Mouse (Mus musculus): ENCODE results near the gene Plxnd1.

Gene Plxnd1

DNA sequence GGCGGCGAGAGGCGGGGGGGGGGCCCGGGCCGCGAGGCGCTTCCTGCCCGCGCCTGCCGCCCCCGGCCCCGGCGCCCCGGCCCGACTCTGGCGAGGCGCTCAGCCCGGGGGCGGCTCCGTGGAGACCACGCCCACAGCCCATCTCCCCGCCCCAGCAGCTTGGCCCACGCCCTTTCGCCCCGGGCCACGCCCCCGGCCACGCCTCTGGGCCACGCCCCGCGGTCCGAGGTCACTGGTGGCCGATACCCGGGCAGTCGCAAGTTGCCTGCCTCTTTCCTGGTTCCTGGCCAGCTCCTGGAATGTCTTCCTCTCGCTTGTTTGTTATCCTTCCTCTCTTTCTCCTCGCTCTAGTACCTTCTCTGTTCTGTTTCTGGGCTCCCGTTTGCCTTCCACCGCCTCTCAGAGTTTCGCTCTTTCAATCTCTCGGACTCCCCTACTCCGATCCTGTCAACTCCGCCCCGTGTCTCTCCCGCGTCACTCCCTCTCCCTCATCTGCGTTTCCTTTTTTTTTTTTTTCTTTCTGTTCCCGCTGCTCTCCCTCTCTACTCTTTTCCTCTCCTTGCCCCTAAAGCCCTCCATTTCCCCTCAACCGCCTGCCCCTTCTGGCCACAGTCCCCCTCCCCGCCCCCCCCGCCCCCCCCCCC lies at the start of gene Plxnd1:
TSS of gene Plxnd1 (minus strand) at position 129 of the 644 bp plus-strand sequence.
- DNase-seq (ENCODE audit: low spot score): peak; percentile 92

DNA sequence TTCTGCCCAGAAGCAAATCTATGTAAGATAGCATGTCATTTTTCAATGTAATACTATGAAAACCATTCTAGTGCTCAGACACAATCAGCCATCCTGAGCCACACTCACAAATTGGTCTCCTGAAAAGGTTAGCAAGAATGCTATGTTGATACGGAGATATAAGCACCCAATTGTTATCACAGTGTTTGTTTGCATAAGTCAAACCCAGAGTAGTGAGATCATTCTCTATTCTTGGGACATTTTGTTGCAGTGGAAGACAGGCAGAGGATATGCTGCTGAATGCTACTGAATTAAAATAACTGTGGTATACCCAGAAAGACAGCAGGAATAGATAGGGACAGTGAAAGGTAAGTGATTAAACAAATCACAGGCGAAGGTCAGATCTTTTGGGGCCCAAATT lies 49.2 kb upstream of the Plxnd1 start:
- DNase-seq (ENCODE audit: low spot score): no peak

DNA sequence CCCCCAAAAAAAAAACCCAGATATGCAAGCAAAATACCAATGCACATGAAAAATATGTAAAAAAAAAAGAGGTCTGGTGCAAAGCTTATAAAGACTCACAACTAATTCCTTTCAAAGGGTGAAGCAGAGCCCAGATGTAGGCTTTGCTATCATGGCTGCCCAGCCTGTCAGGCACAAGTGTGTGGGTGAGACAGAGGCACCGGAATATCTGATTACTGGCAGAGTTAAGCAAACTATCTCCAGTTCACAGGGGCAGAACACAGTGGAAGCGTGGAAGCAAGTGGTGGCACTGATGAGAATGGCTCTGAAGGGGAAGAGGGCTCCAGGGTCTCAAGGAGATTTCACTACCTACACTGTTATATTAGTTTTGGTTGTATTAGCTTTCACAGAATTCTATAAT lies 43.4 kb upstream of the Plxnd1 start:
- DNase-seq (ENCODE audit: low spot score): no peak

DNA sequence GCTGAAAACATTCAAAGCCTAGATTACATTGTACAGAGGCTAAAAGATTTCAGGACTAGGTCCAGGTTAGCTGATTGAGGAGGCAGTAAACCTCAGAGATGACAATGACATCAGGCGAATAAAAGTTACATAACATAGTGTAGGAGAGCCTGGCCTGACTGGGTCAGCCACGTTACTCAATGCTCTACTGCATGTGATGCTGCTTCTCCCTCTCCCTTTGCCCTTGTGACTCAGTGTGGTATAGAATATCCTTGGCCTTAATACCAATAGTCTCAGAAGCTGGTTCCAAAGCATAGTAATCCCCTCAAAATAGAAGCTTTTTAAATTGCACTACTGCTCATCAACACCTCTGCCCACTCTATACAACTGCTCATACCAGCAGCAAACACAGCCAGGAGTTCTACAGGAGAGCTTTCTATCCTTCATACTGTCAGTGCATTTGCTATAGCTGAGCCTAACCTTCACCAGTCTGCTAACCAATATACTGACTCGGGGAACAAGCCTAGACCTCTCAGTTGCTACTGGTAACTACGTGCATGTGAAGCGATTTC lies 42.6 kb upstream of the Plxnd1 start:
- no peak for DNase-seq (ENCODE audit: low spot score)

DNA sequence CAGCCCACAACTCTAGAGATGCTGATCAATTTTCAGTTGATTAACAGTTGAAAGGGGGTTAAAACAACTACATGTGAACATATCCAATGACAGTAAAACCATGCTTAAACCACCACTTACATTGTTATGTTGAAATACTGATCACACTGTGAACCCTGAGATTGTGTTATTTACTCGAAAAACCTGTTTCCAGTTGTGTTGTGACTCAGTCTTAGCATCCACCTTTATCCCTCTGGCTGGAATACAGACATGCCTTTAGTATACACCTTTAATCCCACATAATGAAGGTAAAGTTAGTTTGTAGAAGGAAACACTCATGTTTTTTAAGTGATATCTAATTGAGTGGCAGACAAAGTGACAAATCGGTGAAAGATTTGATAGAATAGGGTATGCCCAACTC lies 41.8 kb upstream of the Plxnd1 start:
- no peak for DNase-seq (ENCODE audit: low spot score)

DNA sequence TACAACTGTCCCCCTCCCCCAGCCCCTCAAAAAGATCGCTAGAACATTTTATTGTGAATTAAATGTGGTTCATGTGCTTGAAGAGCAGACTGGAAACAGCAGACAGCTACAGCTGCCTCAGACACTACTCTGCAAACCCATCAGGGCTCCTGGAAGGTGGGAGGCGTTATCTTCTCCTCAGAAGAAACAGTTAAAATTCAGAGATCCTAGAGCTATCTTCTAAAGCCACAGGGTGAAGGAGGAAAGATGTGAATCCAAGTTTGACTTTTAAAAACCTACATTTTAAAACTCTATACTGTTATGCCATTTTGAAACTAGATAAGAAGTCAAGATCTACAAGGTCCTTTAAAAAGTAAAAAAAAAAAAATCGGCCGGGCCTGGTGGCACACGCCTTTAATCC lies 36.2 kb upstream of the Plxnd1 start:
- DNase-seq (ENCODE audit: low spot score): no peak

DNA sequence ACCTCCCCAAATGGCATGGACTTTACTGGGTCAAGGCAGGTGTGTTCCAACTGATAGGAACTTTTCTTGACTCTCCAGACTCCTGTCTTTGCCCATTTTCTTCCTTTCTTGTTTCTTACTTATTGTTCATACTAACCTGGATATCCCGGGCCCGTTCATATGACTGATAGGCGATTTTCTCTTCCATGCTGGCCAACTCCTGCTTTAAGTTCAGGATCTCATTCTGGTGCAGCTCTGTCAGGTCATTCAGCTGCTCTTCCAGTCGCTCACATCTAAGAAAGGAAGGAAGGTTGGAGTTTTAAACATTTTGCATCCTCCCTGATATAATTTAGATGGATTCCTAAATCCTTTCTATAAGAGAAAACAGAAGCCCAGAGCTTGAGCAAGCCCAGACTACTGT lies 29.9 kb upstream of the Plxnd1 start:
- DNase-seq (ENCODE audit: low spot score): no peak

DNA sequence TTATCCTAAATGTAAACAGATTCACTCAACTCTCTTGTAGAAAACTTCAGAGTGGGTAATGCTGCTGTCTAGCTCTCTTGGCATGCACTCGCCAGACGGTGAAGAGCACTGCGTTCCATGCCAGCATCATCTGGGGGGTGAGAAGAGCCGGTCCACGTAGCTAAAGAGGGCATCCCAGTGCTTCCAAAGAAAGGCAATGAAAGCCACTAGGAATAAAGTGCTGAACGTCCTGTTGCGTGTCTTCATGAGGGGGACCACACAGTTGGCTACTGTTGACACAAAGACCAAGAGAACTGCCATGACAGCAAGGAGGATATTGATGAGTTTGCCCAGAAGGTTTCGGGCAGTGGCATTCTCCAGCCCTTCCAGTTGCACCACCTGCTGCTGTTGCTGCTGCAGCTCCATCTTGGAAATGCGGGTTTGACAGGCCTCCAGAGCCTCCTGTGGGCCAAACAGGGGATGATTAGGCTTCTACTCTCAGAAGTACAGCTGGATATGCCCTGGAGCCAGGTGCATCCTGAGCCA lies 27.2 kb upstream of the Plxnd1 start:
- peak; percentile 31 for DNase-seq (ENCODE audit: low spot score)

DNA sequence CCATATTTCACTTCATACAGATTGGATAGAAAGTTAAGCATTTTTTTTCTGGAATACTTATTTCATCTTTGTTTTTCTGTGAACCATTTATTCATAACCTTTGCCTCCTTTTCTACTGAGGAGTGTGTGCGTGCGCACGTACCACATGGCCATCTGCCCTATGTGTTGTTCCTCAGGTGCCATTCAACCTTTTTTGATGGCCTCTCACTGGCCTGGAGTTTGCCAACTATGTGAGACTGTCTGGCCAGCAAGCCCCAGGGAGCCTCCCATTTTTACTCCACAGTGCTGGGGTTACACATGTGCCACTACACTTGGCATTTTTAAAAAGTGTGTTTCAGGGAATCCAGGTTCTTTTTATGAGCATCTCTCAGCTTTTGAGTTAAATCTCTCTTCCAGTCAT lies 21.1 kb upstream of the Plxnd1 start:
- no peak for DNase-seq (ENCODE audit: low spot score)

DNA sequence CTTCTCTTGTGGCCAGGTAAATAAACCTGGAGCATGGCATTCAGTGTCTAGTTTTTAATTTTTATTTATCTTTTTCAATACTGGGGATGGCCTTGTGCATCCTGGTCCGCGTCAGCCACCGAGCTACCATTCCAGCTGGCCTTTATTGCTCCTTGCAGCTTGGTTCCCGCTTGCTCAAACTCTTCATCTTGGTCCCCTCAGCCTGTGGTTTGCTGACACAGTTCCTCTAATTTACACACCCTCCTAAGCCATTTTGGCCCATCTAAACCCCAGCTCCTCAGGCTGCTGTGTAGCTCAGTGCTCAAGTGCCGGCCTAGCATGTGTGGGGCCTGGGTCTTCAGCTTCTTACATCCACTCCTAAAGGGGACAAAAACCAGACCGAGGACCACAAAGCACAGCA lies 19.3 kb upstream of the Plxnd1 start:
- DNase-seq (ENCODE audit: low spot score): no peak

DNA sequence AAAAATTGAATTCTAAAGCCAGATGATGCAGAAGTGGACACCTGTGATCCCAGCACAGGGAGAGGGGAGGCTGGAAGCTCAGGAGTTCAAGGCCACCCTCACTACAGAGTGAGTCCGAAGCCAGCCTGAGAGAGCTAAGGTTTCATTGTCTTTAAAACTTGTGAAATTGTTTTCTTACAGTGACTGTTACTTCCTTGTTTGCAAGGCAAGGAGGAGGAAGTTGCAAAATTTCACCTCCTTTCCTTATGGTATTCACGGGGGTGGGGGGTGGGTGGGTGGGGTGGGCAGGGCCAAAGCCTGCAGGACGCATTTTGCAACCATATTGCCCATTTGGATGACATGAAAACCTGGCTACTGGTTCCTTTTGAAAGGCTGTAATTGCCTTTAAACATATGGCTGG lies 18.9 kb upstream of the Plxnd1 start:
- DNase-seq (ENCODE audit: low spot score): no peak

DNA sequence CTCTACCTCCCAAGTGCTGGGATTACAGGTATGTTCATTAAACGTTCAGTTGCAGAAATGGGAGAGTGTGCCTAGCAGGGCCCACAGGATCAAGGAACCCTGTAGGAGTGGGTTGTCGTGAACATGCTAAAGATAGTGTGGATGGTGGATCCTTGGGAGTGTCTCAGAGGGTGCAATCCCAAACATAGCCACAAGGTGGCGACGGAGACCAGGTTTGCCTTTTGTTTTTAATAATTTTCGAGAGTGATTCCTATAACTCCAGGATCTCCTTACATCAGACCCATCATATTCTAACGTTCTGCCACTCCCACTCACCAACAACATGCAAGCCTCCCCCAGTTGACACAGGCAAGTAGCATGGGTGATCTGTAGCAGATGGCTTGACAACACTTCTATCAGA lies 15.7 kb upstream of the Plxnd1 start:
- peak; percentile 84 for DNase-seq (ENCODE audit: low spot score)

DNA sequence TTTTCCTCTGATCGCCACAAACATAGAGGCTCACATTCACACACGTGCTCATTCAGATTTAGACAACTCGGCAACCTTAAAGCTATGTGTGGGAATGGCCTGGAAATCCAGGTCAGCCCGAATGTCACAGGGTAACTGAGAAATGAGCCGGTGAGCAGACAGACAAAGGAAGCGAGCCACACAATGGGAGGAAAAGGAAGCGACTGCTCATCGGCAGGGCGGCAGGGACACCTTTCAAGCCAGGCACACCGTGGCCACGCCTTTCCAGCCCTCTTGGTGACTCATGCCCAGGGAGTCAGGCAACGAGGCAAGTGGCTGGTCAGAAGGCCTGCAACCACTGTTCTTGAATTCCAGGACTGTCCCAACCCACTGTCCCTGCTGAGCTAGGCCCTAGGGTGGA lies 14.6 kb upstream of the Plxnd1 start:
- DNase-seq (ENCODE audit: low spot score): no peak

DNA sequence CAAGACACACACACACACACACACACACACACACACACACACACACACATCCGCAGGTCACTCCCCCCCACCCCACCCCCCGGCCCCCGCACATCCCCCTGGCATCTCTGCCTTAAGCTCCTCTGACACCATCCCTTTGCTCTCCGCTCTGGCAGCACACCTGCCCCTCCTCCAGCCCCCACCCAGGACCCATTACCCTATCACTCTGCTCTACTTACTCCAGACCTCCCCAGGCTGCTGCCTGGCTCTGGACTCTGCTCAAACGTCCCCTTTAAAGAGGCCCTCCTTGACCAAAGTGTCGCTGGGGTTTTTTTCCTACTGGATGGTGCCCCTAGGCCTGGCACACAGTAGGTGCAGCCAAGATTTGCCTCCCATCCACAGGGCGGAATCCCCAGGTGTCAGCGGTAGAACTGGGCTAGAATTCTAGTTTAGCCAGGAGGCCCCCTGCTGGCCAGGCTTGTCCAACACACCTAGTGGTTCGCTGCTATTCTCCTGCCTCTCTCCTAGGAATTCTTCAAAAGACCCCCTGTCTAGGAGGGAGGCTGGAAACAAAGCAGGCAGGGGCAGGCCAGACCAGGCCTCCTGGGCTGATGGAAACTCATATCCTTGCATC lies 12.9 kb upstream of the Plxnd1 start:
- DNase-seq (ENCODE audit: low spot score): peak; percentile 80

DNA sequence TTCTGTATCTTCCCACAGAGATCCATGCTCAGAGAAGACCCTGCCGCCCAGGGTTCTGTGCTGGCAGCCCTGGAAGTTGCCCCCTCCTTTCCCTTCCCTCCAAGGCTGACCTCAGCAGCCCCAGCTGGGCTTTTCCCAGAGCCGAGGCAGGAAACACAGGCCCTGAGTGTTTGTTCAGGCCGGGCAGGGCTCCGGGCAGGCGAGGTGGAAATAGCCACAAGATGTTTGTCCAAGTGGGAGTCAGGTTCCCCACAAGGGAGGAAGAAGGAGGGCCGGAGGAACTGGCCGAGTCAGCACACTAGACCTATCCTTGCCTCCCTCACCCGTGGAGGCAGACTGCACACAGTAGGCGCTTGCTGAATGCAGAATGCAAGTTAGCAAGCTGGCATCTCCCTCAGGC lies 11.9 kb upstream of the Plxnd1 start:
- no peak for DNase-seq (ENCODE audit: low spot score)

DNA sequence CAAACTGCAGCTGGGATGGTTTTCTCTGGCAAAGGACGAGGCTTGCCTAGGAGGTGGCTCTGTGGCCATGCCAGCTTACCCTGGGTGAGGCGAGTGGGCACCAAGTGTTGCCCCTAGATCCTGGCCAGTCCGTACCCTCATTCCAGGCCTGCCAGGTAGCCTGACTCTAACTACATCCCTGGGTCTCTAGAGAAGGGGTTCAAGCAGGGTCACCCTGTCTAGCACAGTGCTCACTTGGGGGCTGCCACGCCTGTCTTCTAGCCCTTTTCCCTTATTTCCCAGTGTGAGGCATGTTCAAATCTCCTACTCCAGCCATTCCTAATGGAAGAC lies 11.1 kb upstream of the Plxnd1 start:
- DNase-seq (ENCODE audit: low spot score): no peak

DNA sequence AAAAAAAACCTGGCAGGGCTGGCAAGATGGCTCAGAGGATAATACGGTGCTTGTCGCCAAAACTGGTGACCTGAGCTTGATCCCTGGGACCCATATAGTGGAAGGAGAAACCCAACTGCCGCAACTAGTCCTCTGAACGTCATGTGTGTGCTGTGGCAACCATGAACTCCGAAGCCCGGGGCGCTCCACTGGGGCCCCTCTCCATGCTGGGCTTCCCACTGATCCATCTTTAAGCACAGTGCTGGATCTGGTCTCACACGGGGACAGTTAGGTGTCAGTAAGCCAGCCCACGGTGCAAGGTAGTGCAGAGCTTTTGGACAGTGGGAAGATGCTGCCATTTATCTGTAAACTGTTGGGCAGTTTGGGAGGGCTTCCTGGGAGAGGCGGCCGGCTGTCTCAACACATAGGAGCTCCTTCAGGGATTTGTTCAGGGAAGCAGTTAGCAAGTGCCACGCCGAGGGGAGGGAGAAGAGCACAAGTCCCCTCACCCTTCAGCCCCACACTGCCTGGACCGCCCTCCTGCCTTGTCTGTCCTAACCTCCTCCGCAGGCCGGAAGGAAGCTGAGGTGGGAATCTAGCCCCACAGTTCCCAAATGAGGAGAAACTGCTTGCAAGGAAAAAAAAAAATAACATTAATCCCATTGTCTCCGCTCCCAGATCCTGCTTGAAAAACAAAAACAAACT lies 10.6 kb upstream of the Plxnd1 start:
- DNase-seq (ENCODE audit: low spot score): no peak

DNA sequence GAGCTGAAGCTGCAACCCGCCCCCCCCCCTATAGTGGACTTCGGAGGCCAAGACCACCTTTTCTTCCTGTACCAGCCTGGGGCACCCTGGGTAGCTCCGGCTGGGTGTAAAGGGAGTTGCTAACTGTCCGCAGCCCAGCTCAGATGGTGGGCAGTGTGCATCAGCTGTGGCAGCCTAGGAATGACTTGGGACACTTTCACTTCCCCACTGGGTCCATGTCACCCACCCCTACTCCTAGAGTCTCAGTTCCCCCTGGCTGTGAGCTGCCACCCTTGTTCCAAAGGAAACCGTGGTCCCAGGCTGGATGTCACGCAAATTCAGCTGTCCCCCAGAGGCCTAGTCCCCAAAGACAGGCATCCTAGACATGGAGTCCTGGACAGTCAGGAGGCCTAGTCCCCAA lies 9.9 kb upstream of the Plxnd1 start:
- DNase-seq (ENCODE audit: low spot score): no peak

DNA sequence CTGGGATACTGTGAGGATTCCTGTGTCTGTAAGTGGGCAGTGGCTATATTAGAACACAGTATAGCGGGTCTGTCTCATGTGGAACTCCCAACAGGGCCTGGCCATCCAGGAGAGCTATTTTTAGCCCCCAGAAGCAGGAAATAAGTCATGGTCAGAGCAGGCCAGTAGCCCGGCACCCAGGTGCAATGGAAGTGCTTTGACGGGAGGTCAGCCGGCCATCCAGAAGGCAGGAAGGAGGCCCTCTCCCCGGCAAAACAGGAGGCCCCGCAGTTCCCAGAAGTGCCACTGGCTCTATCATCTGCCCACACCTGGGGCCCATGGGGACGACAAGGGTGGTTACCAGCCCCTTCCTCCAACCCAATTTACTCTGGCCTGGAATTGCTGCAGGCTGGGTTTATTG lies 9.3 kb upstream of the Plxnd1 start:
- no peak for DNase-seq (ENCODE audit: low spot score)

DNA sequence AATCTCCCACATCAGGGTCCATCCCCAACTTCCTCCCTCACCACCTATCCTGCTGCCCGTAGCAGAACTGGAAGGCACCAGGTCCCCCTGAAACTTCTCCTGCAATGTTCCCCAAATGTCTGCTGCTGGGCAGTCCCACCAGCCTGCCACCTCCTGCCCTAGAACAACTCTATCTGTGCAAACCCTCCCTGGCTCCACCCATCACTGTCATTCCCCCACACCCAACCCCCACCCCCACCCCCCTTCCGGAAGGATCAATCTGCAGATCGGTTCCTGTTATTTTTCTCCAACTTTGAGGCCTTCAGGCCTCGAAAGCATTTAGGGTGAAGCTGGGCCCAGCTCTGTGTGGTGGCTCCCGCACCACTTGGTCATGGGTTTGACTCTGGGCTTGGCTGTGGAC lies 8.7 kb upstream of the Plxnd1 start:
- DNase-seq (ENCODE audit: low spot score): no peak

DNA sequence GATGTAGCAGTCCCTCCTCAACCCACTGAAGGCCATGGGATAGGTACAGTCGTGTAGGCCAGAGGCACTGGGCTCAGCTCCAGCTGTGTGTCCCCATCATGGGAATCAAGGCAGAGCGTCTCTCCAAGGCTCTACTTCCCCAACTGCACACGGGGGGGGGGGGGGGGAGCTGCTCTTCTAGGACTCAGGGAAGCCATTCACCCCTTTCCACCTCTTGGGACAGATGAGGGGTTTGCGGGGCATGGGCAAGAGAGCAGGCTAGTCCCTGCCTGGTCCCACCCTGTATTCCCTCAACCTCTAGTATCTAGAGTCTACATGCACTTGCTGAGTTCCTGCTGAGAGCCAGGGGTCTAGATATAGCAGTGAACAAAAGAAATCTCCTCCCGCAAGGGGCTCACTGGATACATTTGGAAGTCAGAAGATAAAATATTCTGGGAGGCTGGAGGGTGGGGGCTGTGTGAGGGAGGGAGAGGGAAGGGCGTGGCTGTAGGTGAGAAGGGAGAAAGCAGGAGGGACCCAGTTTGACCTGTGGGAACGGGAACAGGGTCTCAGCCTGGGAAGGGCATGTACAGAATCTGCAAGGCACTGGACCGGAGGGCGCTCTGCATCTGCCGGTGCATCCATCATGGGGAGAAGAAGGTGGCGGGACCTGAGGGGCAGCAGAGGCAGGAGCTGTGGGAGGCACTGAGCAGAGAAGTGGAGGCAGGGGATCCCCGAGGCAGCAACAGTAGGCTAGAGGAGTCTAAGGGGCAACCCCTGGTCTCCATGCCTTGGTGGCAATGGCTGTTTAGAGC lies 7.7 kb upstream of the Plxnd1 start:
- DNase-seq (ENCODE audit: low spot score): no peak

DNA sequence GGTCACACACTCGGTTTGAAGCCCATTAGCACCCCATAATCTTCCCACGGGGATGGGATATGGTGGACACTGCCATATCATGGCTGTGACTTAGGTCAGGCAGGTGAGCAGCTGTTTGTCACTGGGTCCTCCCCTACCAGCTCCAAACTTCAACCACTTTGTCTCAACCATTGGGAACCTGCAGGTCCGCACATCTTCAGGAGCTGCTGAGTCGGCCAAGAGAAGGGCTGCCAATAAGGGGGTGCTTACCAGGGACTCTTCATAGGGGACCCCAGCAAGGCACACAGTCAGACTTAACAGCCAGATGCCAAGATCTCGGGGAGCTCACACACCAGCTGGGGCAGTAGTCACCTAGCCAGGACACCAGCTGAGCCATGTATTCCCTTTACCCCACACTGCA lies 6.0 kb upstream of the Plxnd1 start:
- no peak for DNase-seq (ENCODE audit: low spot score)

DNA sequence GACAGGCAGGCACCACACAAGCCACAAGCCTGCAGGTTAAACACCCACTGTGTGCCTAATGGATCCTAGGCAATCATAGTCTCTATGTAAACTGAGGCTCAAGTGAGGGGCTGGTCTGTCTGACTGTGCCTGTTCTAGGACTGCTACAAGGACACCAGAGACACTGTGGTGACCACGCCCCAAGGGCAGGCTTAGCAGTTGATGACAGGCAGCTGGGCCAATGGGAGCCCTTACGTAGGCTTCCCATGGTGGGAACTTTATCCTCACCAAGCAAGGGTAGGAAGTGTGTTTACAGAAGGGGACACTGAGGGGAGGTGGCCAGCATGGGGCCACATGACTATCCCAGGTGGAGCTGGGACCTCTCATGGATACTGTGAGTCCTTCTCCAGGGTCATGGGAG lies 4.4 kb upstream of the Plxnd1 start:
- DNase-seq (ENCODE audit: low spot score): no peak

Measured in embryo, embryonic 10 days (tissue).